Mouse (Mus musculus): ENCODE data around the gene Cbx8.

GRCm38 (mm10) chr11:119017506-119017905, 23.3 kb downstream of the Cbx8 start:
- no peak for TF ChIP-seq CTCF (IDR thresholded peaks at IDR 0.05; ENCODE audit: low read depth, low read length)
- TF ChIP-seq GATA1 (IDR thresholded peaks at IDR 0.05; ENCODE audit: borderline replicate concordance, low read length), result no peak
- no peak for TF ChIP-seq GATA2 (IDR thresholded peaks at IDR 0.05; ENCODE audit: borderline replicate concordance, low read depth, low read length)
- no peak for TF ChIP-seq POLR2AphosphoS5 (IDR thresholded peaks at IDR 0.05; ENCODE audit: insufficient replicate concordance, low read depth, low read length)

Data from G1E (cell line).